Mouse (Mus musculus): ENCODE data around the gene BC024978.
A peak's percentile ranks its signal among the peaks of the same experiment; 100 is the strongest.

BC024978 gene

DNA sequence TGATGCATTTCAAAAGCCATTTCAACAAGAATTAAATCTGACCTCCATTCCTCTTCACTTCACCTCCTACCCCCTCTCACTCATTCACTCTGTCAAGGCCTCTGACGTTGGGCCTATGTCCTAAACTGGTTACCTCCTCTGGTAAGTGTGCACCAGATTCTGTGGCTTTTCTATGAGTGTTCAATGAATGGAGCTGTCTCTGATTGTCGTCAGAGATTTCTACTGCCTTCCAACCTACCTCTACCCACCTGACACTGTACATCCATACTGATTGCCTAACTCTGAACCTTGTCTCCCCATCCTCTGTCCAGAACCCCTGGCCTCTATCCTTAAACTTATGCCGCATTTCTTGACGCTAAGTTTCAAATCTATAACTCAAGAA is 17.6 kb upstream of the BC024978 start:
- no peak for DNase-seq

DNA sequence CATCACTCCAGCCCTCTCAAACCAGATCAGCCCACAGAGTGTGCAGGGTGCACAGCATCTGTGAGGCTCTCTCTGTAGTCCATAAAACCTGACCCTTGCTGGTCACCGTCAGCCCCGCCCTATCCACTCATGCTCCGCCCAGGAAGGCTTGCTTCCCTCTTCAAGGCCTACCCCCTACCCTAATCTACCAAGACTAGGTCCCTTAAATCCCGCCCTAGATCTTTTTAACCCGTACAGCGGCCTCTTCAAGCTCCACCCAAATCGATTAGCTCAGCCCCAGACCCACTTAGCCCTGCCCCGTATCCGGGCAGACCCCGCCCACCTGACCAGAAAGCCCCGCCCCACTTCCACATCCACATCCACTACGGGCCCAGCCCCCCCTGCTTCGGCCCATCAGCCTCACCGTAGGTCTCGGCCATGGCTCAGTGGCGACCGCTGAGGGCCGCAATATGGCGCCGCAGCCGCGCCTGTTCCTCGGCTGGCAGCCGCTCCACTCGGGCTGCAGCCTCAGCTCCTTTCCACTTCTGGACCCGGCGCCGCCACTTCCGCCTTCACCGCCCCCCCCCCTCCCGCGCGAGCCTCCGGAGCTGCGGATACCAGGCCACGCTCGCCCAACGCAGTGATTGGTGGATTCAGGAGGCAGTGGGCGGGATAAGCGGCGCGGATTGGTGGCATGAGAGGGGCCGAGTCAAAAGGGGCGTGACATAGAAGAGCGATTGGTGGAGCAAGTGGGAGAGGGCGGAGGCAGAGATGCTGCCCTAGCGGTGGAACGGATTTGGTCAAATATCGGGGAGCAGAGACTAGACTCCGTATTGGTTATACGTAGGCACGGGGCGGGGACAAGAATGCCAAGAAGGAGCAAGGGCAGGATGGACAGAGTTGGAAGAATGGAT is 17.0 kb upstream of the BC024978 start, which contains the start of gene Rab4b:
Rab4b (minus strand) TSS at position 573 of the 893 bp plus-strand sequence.
- DNase-seq = peak; percentile 99

DNA sequence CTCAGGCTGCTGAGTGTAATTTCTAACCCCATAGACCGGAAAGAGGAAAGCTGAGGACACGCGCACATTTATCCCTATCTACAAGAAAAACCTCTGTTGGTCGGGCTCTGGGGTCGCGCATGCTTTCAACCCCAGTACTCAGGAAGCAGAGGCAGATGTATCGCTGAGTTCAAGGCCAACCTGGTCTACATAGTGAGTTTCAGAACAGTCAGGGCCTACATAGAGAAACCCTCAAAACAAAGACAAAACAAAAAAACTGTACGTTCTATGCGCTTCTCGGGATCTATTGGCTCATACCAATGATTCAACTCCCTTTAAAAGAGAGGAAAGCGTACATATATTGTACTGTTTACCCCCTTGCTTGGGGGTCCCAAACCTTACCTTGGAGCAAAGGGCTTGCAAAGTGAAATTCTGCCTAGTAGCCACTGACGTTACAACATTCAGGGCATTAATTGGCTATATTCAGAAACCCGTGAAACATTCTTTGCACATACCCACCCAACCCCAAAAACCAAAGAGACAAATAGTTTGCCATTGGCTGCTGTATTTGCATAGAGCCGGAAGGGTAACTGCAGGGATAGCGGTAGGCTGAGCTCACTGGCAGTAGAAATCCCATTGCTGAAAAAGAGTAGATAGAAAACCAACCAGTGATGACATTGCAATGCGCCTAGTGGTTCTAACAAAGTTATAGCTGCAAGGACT is 16.2 kb upstream of the BC024978 start:
- DNase-seq = no peak

DNA sequence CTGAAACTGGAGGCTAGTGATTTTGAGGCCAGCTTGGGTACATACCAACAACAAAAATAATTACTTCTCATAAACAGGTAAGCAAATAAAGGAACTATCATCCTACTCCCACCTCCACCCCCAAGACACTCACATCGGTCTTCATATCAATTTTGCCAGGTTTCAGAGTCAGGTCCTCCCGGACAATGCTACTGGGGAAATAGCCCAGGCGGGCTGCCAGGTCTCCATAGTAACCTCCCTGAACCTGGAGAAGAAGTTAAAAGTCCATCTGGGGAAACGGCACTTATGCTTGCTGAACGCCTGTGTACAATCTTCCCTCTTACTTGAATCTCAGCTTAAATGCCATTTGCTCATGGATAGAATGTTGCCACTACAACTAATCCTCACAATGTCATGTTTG is 15.5 kb upstream of the BC024978 start:
- peak in 1 of 2 experiments; percentile 29 for DNase-seq

DNA sequence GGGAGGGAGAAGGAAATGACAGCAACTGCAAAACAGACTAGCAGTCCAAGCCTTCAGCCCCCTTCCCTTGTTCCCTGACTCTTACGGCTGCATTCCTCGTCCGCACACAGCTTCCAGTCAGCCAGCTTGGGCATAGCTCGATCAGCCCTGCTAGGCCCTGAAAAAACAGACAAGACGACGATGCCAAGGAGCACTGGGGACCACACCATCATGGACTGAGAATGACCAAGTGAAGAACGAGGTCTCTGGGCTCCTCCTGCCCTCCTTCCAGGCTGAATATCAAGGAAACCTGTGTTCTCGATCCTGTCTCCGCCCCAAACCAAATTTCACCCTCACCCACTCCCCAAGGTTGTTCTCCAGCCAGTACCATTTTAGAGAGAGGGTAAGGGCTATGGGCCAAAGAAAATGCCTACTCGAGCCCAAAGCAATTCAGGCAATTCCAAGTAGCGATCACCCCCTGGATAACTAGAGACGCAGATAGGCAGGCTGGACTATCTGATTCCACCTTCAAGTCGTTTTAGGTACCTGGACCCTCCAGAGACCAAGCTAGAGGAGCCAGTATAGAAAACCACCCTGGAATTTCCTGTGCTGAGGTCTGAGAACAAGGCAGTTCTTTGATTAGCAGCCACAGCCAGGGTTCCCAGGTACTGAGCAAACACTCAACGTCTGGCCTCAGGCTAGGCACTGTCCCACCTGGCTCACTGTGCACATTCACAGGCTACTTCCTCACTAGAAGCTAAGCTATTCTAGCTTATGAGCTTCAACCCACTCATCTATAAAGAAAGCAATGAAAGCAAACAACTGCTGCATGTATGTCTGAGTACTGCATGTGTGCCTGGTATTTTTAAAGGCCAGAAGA is 14.5 kb upstream of the BC024978 start, which contains the start of the genes Gm21983 and Mia:
Gm21983 (minus strand) TSS at position 250 of the 859 bp plus-strand sequence.
Mia (minus strand) TSS at position 321 of the 859 bp plus-strand sequence.
- no peak for DNase-seq

DNA sequence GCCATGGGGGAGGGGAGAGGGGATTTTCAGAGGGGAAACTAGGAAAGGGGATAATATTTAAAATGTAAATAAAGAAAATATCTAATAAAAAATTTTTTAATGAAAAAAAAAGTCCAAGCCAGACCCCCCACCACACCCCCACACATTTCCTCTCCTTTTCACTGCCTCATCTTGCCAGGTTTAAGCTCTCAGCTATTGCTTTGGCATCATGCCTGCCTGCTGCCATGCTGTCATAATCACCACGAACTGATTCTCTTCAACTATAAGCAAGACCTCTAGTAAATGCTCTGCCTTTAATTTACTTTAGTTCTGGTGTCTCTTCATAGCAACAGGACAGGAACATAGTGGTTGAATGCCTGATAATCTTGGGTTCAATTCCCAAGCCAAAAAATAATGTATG is 13.1 kb upstream of the BC024978 start:
- DNase-seq = no peak

DNA sequence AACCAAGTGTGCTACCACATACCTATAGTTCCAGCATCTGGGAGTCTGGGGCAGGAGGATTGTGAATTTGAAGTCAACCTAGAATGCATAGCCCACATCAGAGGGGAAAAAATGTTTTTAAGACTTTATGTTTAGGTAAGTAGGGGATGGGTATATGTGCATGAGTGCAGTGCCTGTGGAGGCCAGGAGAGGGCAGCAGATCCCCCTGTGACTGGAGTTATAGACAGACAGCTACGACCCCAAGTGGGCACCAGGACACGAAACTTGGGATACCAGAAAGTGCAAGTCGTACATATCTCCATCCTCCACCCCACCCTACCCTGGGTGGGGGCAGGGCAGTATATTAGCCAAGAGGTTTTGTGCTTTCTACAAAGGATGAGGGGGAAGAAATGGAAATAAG is 10.6 kb upstream of the BC024978 start:
- no peak for DNase-seq

DNA sequence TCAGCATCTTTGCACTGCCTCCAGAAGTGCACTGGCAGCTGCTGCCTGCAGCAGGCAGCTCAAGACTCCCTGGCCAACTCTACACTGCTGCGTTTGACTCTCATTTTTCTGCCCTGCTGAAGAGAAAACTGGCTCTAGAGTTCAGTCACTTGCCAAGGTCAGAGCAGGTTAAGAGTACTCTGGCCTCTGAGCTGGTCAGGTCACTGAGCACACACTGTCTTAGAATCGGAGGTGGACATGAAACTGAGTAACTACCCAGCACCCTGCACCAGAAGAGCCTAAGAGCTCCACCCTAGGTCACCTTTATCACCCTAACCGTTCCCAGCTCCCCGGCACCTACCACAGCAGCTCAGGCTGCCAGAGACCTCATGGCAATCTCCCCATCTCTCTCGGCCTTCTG is 9.6 kb upstream of the BC024978 start:
- DNase-seq = no peak

DNA sequence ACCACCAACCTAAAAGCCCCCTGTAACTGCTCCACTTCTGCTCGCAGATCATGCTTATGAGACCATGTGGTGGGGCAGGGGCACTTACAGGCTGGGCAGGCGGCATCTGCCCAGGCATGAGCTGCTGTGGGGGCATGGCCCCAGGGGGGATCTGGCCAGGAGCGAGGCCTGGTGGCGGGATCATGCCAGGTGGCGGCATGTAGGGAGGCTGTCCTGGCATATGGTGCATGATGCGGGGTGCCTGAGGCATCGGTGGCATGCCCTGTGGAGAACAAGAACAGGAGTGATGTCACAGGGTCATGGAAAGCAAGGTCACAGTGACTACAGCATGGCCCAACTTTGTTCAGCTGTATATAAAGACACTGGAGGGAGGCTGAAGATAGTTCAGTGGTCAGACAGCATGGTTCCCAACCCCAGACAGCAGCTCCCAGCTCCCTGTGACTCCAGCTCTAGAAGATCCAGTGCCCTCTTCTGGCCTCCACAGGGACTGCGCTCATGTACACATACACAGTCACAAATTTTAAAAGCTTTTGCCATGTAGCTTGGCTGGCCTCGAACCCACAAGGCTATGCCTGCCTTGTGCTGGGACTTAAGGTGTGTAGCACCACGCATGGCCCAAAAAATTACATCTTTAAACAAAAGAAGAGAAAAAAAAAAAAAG is 6.2 kb upstream of the BC024978 start:
- DNase-seq = no peak

DNA sequence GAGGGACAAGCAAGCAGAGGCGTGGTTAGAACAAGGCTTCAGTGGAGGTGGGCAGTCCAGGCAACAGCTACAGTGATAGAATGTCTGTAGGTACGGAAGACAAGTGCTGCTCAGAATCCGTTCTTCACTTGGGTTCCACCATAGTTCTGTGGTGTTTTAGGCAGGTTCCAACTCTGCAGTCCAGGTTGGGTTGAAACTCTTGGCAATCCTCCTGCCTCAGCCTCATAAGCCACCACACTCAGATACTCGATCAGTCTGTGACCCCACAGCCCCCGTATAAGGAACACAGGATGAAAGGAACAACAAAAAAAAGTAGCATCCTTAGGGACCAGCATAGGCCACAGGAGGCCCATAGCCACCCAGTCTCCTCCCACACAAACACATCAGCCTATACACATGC is 3.1 kb upstream of the BC024978 start:
- no peak for DNase-seq

DNA sequence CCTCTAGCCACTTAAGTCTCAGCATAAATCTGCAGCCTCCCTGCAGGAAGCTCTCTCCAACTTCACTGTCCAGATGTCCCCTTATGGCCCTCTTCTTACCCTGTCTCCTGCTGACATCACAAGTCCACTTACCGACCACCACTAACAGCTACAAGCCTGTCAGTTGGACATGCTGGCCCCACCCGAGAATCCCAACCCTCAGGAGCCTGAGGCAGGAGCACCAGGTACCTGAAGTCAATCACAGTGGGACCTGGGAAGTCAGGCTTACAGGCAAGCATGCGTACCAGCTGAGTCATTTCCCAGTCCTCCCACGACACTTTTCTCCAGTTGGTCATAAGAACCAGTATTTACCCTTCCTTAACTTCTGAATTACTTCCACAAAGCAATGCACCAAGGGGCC is 1.9 kb upstream of the BC024978 start:
- no peak for DNase-seq

DNA sequence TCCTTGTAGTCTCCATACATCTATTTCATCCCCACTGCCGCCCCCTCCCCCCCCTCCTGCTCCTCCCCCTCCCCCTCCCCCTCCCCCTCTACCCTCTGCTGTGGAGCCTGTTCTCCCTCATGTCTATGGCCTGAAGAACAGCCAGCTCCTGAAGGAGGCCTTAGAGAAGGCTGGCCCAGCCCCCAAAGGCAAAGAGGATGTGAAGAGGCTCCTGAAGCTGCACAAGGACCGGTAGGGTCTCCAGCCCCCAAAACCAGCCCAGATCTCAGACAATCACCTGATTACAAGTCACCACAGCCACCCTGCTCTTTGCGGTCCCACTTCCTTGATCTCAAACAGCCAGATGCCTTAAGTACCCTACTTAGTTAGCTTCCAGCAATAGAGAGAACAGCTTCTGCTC is 1.6 kb downstream of the BC024978 start:
- no peak for DNase-seq

DNA sequence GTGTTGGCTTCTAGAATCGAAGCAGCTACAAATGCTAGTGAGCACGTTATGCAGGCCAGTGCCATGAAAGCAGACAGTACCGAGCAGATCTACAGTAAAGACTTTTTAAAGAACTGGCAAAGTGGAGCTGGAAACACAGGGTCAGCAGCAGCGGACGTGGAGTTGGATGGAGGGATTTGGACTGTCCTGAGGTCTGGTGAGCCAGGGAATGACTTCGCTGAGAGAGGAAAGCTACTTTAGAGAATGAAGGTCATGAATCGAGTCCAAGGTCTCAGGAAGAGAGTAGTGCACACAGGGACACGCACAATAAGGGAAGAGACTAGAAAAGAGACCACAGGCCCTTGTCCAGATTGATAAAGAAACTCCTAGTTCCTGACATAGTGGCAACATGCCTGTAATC is 2.1 kb downstream of the BC024978 start:
- DNase-seq = no peak

DNA sequence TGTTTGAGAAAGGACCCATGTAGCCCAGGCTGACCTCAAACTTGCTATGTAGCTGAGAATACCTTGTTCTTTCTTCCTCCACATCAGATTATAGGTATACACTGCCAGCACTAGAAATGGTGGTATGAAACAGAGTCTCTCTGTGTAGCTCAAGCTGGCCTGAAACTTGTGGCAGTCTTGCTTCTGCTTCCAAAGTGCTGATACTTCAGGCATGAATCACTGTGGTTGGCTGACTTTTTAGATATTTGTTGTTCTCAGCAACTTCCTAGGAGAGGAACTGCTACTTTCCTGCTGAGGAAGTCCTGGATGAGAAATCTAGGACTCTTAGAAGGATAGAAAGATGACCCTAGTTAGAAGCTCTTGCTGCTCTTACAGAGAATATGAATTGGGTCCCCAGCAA is 2.8 kb downstream of the BC024978 start:
- DNase-seq = no peak

DNA sequence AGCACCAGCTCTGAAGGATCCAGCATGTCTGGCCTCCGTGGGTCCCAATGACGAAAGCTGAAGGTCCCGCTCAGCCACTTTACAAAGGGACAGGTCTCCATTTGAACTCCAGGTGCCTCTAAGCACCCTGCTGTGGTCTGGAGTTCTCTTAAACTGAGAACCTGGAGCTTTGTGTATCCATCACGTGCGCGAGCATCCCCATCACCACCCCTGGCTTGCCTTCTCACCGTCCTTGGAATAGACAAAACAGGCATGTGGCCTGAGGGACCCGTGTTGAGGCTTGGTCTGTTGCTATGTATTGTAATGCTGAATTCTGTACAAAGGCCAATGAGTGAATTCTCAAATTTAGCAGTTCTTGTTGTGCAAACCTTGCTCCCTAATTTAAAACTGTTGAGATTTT is 3.2 kb downstream of the BC024978 start:
- DNase-seq = no peak

DNA sequence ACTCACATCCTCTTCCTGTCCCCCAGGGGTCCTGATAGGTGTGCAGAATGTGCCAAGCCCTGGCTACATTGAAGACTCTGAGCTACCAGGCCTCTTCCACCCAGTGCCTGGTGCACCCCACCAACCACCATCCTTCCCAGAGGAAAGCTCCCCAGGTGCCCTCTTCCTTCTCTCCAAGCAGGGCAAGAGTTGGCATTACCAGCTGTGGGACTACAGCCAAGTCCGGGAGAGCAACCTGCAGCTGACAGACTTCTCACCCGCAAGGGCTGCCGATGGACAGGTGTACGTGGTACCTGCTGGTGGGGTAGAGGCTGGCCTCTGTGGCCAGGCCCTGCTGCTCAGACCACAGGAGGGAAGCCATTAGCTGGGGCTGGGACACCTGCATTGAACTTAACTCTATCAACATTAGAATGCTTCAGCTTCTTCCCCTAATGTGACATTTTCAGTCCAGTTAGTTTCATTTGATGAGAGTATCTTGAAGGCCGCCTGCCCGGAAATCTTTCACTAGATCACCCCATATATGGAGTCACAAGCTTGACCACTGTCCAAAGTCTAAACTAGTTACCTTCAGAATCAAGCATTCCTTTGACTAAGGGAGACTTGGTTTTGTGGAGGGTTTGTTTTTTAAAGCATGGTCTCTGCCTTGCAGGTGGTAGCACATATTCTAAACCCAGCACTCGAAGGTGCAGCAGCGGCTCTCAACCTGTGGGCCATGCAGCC is 8.3 kb downstream of the BC024978 start:
- peak; percentile 52 to 54 for DNase-seq

DNA sequence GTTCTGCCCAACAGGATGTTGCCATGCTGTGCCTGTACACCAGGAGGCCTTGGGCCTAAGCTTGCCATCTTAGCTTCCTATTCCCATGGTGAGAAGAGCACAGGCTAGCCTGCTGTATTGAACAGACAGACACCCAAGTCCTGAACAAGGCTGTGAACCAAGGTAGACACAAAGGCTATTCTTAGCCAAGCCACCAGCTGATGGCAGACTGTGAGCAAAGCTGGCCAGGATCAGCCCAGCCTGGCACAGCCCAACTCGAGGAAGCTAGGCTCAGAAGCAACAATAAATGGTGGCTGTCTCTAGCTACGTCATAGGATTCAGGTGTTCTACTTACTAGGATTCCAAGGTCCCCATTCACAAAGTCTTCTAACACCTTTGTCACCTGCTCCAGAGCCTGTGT is 17.0 kb downstream of the BC024978 start:
- DNase-seq = no peak

DNA sequence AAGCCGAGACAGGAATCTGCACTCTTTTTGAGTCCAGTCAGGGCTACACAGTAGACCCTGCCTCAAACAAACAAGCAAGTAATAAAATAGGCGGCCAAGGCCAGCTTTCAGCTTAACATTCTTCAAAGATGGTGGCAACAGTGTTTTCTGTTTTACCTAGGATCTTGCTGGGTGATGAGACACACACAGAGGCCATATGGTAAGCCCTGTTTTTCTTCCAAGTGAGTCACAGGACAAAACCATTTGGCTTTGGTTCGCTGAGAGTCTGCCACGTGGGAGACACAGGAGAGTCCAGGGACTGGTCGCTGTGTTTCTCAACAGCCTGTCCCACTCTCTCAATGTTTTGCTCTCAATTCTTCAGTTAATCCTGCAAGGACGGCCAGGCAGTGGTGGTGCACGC is 23.0 kb downstream of the BC024978 start:
- DNase-seq = peak; percentile 66 to 68

DNA sequence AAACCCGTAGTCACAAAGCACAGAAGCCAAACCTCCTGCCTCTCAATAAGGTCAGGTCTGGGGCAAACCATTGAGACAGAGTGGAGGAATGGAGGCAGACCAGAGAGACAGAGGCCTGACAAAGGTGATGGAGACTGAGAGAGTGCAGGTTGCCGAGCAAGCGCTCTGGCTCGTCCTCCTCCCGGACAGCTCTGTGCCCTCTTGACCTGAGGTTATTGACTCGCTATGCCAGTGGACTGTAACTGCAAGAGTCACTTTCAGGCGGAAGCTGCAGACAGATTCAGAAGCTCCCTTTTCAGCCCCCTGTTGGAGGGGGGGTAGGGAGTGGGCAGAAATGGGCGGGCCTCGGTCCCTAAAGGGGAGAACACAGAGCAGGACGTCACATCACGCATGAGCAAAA is 24.4 kb downstream of the BC024978 start:
- DNase-seq = no peak

DNA sequence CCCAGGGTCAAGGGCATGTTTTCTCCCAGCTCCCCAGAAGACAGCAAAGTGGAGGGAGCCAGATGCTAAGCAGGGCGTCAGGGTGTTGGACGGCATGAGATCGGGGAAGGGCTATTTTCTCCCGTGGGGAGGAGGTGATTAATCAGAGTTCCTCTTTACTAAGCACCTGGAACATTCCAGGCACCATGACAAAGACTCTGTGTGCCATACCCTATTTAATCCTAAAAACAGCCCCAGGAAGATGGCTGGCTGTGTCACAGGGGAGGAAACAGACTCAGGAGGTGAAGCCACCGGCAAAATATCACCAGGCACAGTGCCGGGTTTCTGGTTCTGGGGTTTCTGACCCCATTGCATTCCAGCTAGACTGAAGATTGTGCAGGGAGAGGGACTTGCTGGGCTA is 26.4 kb downstream of the BC024978 start:
- no peak for DNase-seq

DNA sequence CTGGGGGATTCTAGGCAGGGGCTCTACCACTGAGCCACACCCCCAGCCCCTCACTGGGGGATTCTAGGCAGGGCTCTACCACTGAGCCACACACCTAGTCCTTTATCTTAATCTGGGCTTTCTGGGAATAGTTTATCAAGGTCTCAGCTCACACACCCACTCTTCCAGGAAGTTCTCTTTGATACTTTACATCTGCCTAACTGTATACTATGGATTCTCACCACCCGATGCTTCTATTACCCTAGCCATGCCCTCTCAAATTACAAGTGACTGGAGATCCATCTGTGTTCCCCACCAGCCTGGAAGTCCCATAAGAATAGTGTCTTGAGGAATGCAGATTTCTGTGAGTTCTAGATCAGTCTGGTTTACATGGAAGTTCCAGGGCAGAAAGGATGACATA is 27.0 kb downstream of the BC024978 start:
- DNase-seq = no peak

Measured in cerebellum, postnatal 36 days (tissue).